Mouse (Mus musculus) midbrain, embryonic 16.5 days (tissue): ENCODE measurements around the gene Gpc6. TPM values are rescaled to one million over a fixed set of nuclear protein-coding genes. Genes with fewer than 3 reads are reported as not detected.
A peak's percentile ranks its signal among the peaks of the same experiment; 100 is the strongest.

Source experiments
- ATAC-seq: fragments of 200-750 bp; cut with Nextera tagmentation; 2 replicates; pipeline ENCODE4 v1.8.0; 2017; ENCODE audit warnings: moderate TSS enrichment
- H3K27ac ChIP-seq: fragments of 300-500 bp; sonication (generic); 2 replicates; pipeline ENCODE4 v1.5.1; 2014; ENCODE audit warnings: mild to moderate bottlenecking, low read length, mixed read lengths
- H3K27me3 ChIP-seq: fragments of 300-500 bp; sonication (generic); 2 replicates; pipeline ENCODE4 v1.6.1; 2014; ENCODE audit warnings: low read depth, low read length, mixed read lengths; ENCODE audit not compliant: control insufficient read depth, insufficient read depth
- H3K36me3 ChIP-seq: fragments of 300-500 bp; sonication (generic); 2 replicates; pipeline ENCODE4 v1.6.1; 2014; ENCODE audit warnings: mild to moderate bottlenecking, low read length, moderate library complexity, mixed read lengths; ENCODE audit not compliant: control insufficient read depth, insufficient read depth
- H3K4me1 ChIP-seq: fragments of 300-500 bp; sonication (generic); 2 replicates; pipeline ENCODE4 v1.6.1; 2014; ENCODE audit warnings: mild to moderate bottlenecking, low read length, mixed read lengths; ENCODE audit not compliant: control insufficient read depth, insufficient read depth
- H3K4me2 ChIP-seq: fragments of 300-500 bp; sonication (generic); 2 replicates; pipeline ENCODE4 v1.6.1; 2014; ENCODE audit warnings: mild to moderate bottlenecking, low read length, mixed read lengths
- H3K4me3 ChIP-seq: fragments of 300-500 bp; sonication (generic); 2 replicates; pipeline ENCODE4 v1.5.1; 2014; ENCODE audit warnings: low read depth, mild to moderate bottlenecking, low read length, moderate library complexity, mixed read lengths
- H3K9ac ChIP-seq: fragments of 300-500 bp; sonication (generic); 2 replicates; pipeline ENCODE4 v1.6.1; 2014; ENCODE audit warnings: low read depth, low read length, mixed read lengths
- H3K9me3 ChIP-seq: fragments of 300-500 bp; sonication (generic); replicated peaks from 2 replicates; pipeline ENCODE4 v1.6.1; 2014; ENCODE audit warnings: mild to moderate bottlenecking, low read length, mixed read lengths; ENCODE audit not compliant: control insufficient read depth, poor library complexity, severe bottlenecking
- WGBS: fragments of 180-500 bp; shearing (Covaris S2); extraction: QIAGEN DNeasy Blood & Tissue Kit; methylation state at CpG from one replicate; pipeline ENCODE4 v1.1.7; 2014; 5-methylcytosine and 5-hydroxymethylcytosine counted together
- polyA plus RNA-seq: library from polyadenylated mRNA; unstranded; fragments of >200 nt; fragmentation: Nextera tagmentation; extraction: Ambion mirVana; gene quantifications from 2 replicates; pipeline ENCODE4 v1.2.1, GENCODE M21; 2015

Gene Gpc6
- polyA plus RNA-seq, 1 experiment from 2014 or later, result 19.7 TPM

DNA sequence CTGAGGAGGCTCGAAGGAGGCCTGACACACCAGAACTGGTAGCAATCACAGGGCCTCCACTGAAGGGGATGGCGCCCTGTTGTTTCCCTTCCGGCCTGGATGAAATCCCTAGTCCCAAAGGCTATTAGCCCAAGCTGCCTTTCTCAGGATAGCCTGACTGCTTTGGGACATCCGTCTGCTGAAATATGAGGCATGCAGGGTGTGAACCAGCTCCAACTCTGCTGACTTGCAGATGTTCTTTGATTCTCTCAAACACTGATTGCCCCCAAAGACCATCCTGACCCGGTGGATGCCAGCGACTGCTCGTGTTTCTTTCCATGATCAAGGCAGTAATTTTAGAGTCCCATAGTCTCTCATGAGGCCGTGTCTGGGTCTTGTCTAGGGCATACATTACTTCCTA, 991.5 kb downstream of the Gpc6 start:
- Histone ChIP-seq H3K4me2 (no peak overlapping the region), H3K9ac (no peak overlapping the region), H3K36me3 (no peaks in the 10 kb centered on the region), H3K4me3 (no peak overlapping the region), H3K27ac (no peak overlapping the region), H3K27me3 (no peaks in the 10 kb centered on the region), H3K9me3 (no peaks in the 10 kb centered on the region), H3K4me1 (no peaks in the 10 kb centered on the region)
- 78% methylated on average over 8 of the region's 8 CpGs for WGBS
- ATAC-seq, result no peak

DNA sequence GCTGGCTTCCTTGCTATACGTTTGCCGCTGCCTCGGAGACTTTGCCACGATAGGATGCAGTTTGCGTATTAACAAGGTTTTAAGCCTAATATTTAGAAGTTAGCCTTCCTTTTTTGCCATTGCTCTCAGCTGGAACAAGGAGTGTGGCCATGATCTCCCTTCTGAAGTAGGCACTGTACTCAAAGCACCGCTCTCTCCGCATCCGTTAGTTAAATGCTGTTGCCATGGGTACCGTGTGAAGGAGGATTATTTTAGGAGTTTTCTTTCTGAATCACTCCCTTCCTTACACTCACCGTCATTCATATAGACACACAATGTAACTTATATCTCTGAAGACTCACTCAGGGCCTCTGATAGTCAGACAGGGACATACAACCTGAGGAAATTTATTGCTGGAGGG, 993.6 kb downstream of the Gpc6 start:
- no peak for ATAC-seq
- Histone ChIP-seq H3K9me3 (no peaks in the 10 kb centered on the region), H3K4me3 (no peak overlapping the region), H3K9ac (no peak overlapping the region), H3K4me1 (no peaks in the 10 kb centered on the region), H3K27me3 (no peaks in the 10 kb centered on the region), H3K36me3 (no peaks in the 10 kb centered on the region), H3K4me2 (no peak overlapping the region), H3K27ac (no peak overlapping the region)
- 65% methylated on average over 10 of the region's 10 CpGs for WGBS

DNA sequence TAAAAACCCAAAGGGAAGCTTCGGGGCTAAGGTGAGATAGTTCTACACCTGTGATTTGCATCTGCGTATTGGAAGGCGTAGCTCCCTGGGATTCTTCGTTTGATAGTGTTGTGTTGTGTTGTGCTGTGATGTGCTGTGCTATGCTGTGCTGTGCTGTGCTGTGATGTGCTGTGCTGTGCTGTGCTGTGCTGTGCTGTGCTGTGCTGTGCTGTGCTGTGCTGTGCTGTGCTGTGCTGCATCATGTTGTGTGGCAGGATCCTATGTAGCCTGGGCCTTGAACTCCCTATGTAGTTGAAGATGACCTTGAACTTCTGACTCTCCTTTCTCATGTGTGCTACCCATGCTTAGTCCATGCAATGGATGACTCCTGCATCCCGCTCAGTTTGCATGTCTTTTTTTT, 994.5 kb downstream of the Gpc6 start:
- no peak for ATAC-seq
- Histone ChIP-seq H3K4me1 (no peaks in the 10 kb centered on the region), H3K9ac (no peak overlapping the region), H3K27me3 (no peaks in the 10 kb centered on the region), H3K36me3 (no peaks in the 10 kb centered on the region), H3K27ac (no peak overlapping the region), H3K9me3 (no peaks in the 10 kb centered on the region), H3K4me2 (no peak overlapping the region), H3K4me3 (no peak overlapping the region)
- 98% methylated on average over 5 of the region's 5 CpGs for WGBS

DNA sequence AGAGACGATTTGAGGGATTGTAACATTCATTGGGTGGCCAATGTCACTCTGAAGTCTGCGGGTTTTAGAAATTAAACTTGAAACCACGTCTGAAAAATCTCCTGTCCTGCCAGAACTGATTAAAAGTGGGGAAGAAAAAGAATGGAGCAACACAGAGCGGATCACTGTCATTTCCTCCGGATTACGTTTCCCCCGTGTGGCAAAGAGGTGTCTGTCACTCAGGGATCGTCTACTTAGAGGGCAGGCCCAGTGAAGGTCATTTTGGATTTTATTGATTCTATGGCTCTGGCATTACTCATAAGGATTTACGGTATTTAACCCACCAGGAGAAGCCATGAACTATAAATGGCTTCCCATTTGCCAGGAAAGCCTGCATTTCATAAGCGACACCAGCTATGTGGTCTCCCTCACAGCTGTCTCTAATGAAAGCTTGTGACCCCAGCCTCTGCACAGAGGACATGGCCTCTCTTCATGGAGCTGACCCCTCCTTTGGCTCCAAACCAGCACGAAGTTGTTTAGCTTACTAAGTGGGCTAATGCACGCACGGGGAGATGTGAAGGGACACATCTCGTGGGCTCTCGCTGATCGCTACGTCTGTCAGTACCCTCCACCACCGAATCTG, 996.4 kb downstream of the Gpc6 start:
- no peak for ATAC-seq
- Histone ChIP-seq H3K9me3 (no peaks in the 10 kb centered on the region), H3K9ac (no peak overlapping the region), H3K27ac (no peak overlapping the region), H3K27me3 (no peaks in the 10 kb centered on the region), H3K36me3 (no peaks in the 10 kb centered on the region), H3K4me3 (no peak overlapping the region), H3K4me1 (no peaks in the 10 kb centered on the region), H3K4me2 (no peak overlapping the region; the same call in 1 of the 2 replicates)
- 45% methylated on average over 18 of the region's 18 CpGs for WGBS

DNA sequence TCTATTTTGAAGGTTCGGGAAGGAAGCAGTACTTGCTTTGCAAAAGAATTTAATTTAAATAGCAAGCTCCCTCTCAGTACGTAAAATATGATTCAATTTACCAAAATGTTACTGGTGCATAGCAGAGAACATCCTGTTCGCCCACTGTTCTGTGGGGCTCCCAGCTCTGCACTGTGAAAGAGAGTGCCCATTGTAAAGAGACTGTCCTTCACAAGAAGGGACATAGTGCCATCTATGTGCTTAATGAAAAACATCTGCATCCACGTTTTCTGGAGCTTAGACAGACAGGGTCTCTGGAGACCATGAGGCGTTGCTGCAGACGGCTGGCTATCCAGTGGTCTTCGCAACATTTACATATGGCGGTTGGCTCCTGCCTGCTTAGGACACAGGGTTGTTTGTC, 998.6 kb downstream of the Gpc6 start:
- Histone ChIP-seq H3K27ac (no peak overlapping the region), H3K27me3 (no peaks in the 10 kb centered on the region), H3K4me1 (no peaks in the 10 kb centered on the region), H3K4me3 (no peak overlapping the region), H3K36me3 (no peaks in the 10 kb centered on the region), H3K4me2 (no peak overlapping the region), H3K9ac (no peak overlapping the region), H3K9me3 (no peaks in the 10 kb centered on the region)
- ATAC-seq, result no peak
- 68% methylated on average over 8 of the region's 8 CpGs for WGBS

DNA sequence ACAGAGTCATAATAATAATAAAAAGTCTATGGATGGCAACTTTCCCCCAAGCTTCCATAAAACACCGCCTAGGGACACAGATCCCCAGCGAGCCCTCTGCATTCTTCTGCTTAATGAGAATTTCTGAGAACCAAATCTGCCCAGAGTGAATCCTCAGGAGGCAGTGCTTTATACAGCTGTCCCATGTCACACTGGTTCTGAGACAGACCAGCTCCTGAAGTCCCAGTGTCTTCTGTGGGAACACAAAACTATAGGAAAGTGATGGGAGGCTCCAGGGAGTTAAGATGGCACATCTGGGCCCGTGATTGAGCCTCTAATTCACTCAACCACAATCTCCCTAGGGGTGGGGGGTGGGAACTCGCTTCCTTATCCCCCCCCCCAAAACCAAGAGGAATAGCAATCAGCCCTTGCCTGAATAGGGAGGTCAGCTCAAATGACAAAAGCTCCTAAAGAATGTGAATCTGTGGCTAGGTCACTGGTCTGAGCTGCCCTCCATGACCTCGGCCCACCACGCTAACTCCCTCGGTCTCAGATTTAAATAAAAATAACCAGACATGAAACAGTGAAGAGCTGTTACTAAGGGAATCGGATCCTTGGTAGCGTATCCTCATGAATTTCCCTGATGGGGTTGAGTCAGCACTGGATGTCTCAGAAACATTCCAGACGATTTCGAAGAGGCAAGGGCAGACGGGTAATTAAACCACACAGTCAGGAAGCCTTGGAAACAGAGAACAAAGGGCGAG, 1005.2 kb downstream of the Gpc6 start:
- H3K27ac ChIP-seq, result no peak overlapping the region
- H3K27me3 ChIP-seq, result no peaks in the 10 kb centered on the region
- no peaks in the 10 kb centered on the region for H3K9me3 ChIP-seq
- peak; percentile 49 for ATAC-seq
- no peaks in the 10 kb centered on the region for H3K36me3 ChIP-seq
- H3K9ac ChIP-seq, result no peak overlapping the region
- 4% methylated on average over 13 of the region's 13 CpGs for WGBS
- H3K4me2 ChIP-seq, result no peak overlapping the region
- H3K4me3 ChIP-seq, result no peak overlapping the region
- H3K4me1 ChIP-seq, result peaks cover 11% of the 10 kb centered on the region

DNA sequence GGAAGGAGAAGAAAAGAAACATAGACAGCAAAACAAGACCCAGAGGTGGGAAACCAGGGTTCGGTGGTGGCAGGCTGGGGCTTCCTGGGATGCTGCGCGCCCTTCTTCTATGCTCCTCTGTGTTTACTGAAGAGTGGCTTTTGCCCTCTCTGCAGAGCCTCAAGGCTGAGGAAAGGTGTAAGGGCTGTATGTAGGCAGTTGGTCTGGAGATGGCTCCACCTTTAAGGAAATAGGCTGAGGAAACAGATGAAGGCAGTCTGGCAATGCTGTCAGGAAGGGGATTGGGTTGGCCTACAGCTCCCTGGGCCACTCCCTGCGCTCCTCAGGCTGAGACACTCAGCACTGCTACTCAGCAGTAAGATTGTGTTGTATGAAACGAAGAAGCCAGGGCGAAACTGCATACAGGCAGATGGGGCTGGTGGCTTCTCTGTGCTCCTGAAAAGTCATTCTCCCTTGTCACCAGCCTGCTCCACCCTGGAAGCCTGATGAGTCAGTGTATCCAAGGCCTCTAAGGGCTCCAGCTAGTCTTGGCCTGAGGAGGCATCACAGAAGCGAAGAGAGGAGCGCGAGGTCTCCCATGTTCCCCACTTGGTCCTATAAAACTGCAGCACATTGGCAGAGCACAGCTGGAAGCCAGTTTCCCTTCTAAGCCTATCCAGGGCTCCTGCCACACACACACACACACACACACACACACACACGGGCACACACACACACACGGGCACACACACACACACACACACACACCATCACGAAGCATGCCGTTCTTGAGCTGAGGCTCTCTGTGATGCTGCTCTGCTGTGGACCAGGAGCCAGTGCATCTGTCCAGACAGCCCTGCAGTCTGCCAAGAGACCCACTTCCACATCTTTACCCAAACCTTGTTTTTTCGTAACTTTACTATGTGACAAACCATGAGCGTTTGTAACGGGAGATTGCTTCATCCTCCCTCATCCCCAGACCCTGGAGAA, 1006.0 kb downstream of the Gpc6 start:
- no peaks in the 10 kb centered on the region for H3K9me3 ChIP-seq
- H3K4me3 ChIP-seq, result no peak overlapping the region
- no peak overlapping the region for H3K4me2 ChIP-seq
- peaks cover 11% of the 10 kb centered on the region for H3K4me1 ChIP-seq
- WGBS, result 52% methylated on average over 14 of the region's 16 CpGs
- H3K27me3 ChIP-seq, result no peaks in the 10 kb centered on the region
- ATAC-seq, result peak; percentile 51; the same call in 1 of the 2 replicates
- H3K27ac ChIP-seq, result no peak overlapping the region
- H3K36me3 ChIP-seq, result no peaks in the 10 kb centered on the region
- H3K9ac ChIP-seq, result no peak overlapping the region

DNA sequence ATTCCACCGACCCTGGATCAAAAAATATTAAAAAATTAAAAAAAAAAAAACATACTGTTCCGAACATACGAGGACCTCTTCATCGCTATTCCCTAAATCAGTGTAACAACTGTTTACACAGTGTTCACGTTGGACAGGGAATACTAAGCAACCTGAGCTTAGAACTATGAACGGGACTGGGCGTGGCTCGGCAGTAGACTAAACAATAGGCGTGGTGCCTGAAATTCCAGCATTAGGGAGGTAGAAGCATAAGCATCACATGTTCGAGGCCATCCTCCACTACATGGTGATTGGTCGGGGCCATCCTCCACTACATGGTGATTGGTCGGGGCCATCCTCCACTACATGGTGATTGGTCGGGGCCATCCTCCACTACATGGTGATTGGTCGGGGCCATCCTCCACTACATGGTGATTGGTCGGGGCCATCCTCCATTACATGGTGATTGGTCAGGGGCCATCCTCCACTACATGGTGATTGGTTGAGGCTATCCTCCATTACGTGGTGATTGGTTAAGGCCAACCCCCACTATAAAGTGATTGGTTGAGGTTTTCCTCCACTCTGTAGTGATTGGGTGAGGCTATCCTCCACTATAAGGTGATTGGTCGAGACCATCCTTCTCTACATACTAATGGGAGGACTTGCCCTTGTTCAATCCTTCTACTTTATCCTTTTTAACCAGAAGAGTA, 1007.2 kb downstream of the Gpc6 start:
- H3K27ac ChIP-seq, result no peak overlapping the region
- no peaks in the 10 kb centered on the region for H3K27me3 ChIP-seq
- no peaks in the 10 kb centered on the region for H3K36me3 ChIP-seq
- H3K4me1 ChIP-seq, result peaks cover 11% of the 10 kb centered on the region
- no peak overlapping the region for H3K4me3 ChIP-seq
- H3K9me3 ChIP-seq, result no peaks in the 10 kb centered on the region
- H3K4me2 ChIP-seq, result no peak overlapping the region
- ATAC-seq, result no peak
- no peak overlapping the region for H3K9ac ChIP-seq
- 93% methylated on average over 17 of the region's 17 CpGs for WGBS
